Mouse (Mus musculus) heart, embryonic 11.5 days (tissue): ENCODE results near the gene Sost. TPM values are rescaled to one million over a fixed set of nuclear protein-coding genes. Genes with fewer than 3 reads are reported as not detected.
A peak's percentile ranks its signal among the peaks of the same experiment; 100 is the strongest.
"Not testable (repeated sequence)": the region's sequence is repeated elsewhere in the genome, so short reads cannot be mapped to it uniquely, and the experiment has no call there.

Experiments
- ATAC-seq: fragments of 200-750 bp; cut with Nextera tagmentation; replicated peaks from 2 replicates; pipeline ENCODE4 v1.8.0; 2017; ENCODE audit warnings: moderate library complexity; ENCODE audit not compliant: insufficient number of reproducible peaks, low FRiP score, low TSS enrichment
- H3K27ac ChIP-seq: fragments of 300-500 bp; sonication (generic); 2 replicates; pipeline ENCODE4 v1.5.1; 2014; ENCODE audit warnings: mild to moderate bottlenecking, low read depth, low read length
- H3K27me3 ChIP-seq: fragments of 300-500 bp; sonication (generic); 2 replicates; pipeline ENCODE4 v1.6.1; 2014; ENCODE audit warnings: mild to moderate bottlenecking, low read length, mixed read lengths; ENCODE audit not compliant: control insufficient read depth, insufficient read depth
- H3K36me3 ChIP-seq: fragments of 300-500 bp; sonication (generic); 2 replicates; pipeline ENCODE4 v1.6.1; 2014; ENCODE audit warnings: mild to moderate bottlenecking, low read length, moderate library complexity, mixed read lengths; ENCODE audit not compliant: control insufficient read depth, insufficient read depth
- H3K4me1 ChIP-seq: fragments of 300-500 bp; sonication (generic); 2 replicates; pipeline ENCODE4 v1.6.1; 2014; ENCODE audit warnings: low read length; ENCODE audit not compliant: control insufficient read depth, insufficient read depth
- H3K4me2 ChIP-seq: fragments of 300-500 bp; sonication (generic); 2 replicates; pipeline ENCODE4 v1.6.1; 2014; ENCODE audit warnings: mild to moderate bottlenecking, moderate library complexity
- H3K4me3 ChIP-seq: fragments of 300-500 bp; sonication (generic); 2 replicates; pipeline ENCODE4 v1.5.1; 2014; ENCODE audit warnings: low read depth, low read length
- H3K9ac ChIP-seq: fragments of 300-500 bp; sonication (generic); 2 replicates; pipeline ENCODE4 v1.6.1; 2014; ENCODE audit warnings: mild to moderate bottlenecking, low read depth, low read length, moderate library complexity
- H3K9me3 ChIP-seq: fragments of 300-500 bp; sonication (generic); replicated peaks from 2 replicates; pipeline ENCODE4 v1.6.1; 2016; ENCODE audit warnings: low read length; ENCODE audit not compliant: control insufficient read depth
- WGBS: fragments of 180-500 bp; shearing (Covaris S2); extraction: QIAGEN DNeasy Blood & Tissue Kit; methylation state at CpG from one replicate; pipeline ENCODE4 v1.1.7; 2014; ENCODE audit not compliant: insufficient replicate concordance; 5-methylcytosine and 5-hydroxymethylcytosine counted together
- polyA plus RNA-seq: library from polyadenylated mRNA; unstranded; fragments of >200 nt; fragmentation: Nextera tagmentation; extraction: Ambion mirVana; gene quantifications from 2 replicates; pipeline ENCODE4 v1.2.1, GENCODE M21; 2014

Gene Sost
- polyA plus RNA-seq, 1 experiment from 2014 or later, result 0.43 TPM

GRCm38 (mm10) chr11:101990244-101990643 lies 23.4 kb upstream of the Sost start:
- no peaks in the 10 kb centered on the region for H3K36me3 ChIP-seq
- 0 out of 2 replicates have a peak, but pooled peaks cover 6% of the 10 kb centered on the region for H3K4me1 ChIP-seq
- H3K27me3 ChIP-seq, result no peaks in the 10 kb centered on the region
- no peak overlapping the region for H3K9ac ChIP-seq
- no peak overlapping the region for H3K4me3 ChIP-seq
- 82% methylated on average over 3 of the region's 3 CpGs for WGBS
- no peak overlapping the region for H3K27ac ChIP-seq
- no peaks in the 10 kb centered on the region for H3K9me3 ChIP-seq
- ATAC-seq, result no peak
- H3K4me2 ChIP-seq, result no peak overlapping the region

GRCm38 (mm10) chr11:101986913-101987312 lies 20.1 kb upstream of the Sost start, which contains the start of gene Dusp3:
TSS of gene Dusp3 (minus strand) at chr11:101987013.
- Histone ChIP-seq H3K4me1 (peaks cover 18% of the 10 kb centered on the region), H3K27me3 (no peaks in the 10 kb centered on the region), H3K9ac (no peak within 1 kb of the TSS), H3K27ac (no peak within 1 kb of the TSS), H3K4me3 (no peak within 1 kb of the TSS), H3K9me3 (no peaks in the 10 kb centered on the region), H3K4me2 (no peak within 1 kb of the TSS), H3K36me3 (no peaks in the 10 kb centered on the region)
- no peak for ATAC-seq
- 75% methylated on average over 3 of the region's 3 CpGs for WGBS

- Histone ChIP-seq H3K9me3 (no peaks in the 10 kb centered on the region), H3K27ac (no peak overlapping the region), H3K9ac (no peak overlapping the region), H3K4me3 (no peak overlapping the region), H3K27me3 (no peaks in the 10 kb centered on the region), H3K36me3 (peaks cover 3% of the 10 kb centered on the region), H3K4me2 (no peak overlapping the region), H3K4me1 (peaks cover 22% of the 10 kb centered on the region)
- no peak for ATAC-seq
- WGBS, result 9% methylated on average over 10 of the region's 10 CpGs
These were observed 19.2 kb upstream of the Sost start for GRCm38 (mm10) chr11:101985990-101986389.

- ATAC-seq, H3K4me2 ChIP-seq, H3K9me3 ChIP-seq, H3K27me3 ChIP-seq, H3K36me3 ChIP-seq, H3K9ac ChIP-seq, H3K27ac ChIP-seq, H3K4me3 ChIP-seq: not testable (repeated sequence)
- WGBS, result 66% methylated on average over 6 of the region's 6 CpGs
- H3K4me1 ChIP-seq, result peaks cover 22% of the 10 kb centered on the region
These were observed 18.6 kb upstream of the Sost start for GRCm38 (mm10) chr11:101985450-101985849.

GRCm38 (mm10) chr11:101984054-101985025 lies 17.5 kb upstream of the Sost start, which contains the start of gene Cfap97d1:
TSS of gene Cfap97d1 (plus strand) at chr11:101984279.
- peaks cover 22% of the 10 kb centered on the region for H3K4me1 ChIP-seq
- H3K27me3 ChIP-seq, result no peaks in the 10 kb centered on the region
- peak within 1 kb of the TSS; percentile 99 for H3K4me2 ChIP-seq
- no peaks in the 10 kb centered on the region for H3K9me3 ChIP-seq
- ATAC-seq, result peak; percentile 87
- WGBS, result under 1% methylated on average over 68 of the region's 71 CpGs
- peak within 1 kb of the TSS; percentile 96 for H3K27ac ChIP-seq
- H3K9ac ChIP-seq, result peak within 1 kb of the TSS; percentile 90
- peak within 1 kb of the TSS; percentile 74 for H3K4me3 ChIP-seq
- peaks cover 10% of the 10 kb centered on the region for H3K36me3 ChIP-seq

- no peaks in the 10 kb centered on the region for H3K9me3 ChIP-seq
- peak overlapping the region; percentile 99 for H3K4me2 ChIP-seq
- WGBS, result 47% methylated on average over 10 of the region's 10 CpGs
- ATAC-seq, result no peak
- no peaks in the 10 kb centered on the region for H3K27me3 ChIP-seq
- peak overlapping the region; percentile 74 for H3K4me3 ChIP-seq
- H3K27ac ChIP-seq, result peak overlapping the region; percentile 96
- peak overlapping the region; percentile 52 for H3K9ac ChIP-seq
- peaks cover 22% of the 10 kb centered on the region for H3K4me1 ChIP-seq
- H3K36me3 ChIP-seq, result peaks cover 16% of the 10 kb centered on the region
These were observed 16.7 kb upstream of the Sost start for GRCm38 (mm10) chr11:101983431-101983921.

GRCm38 (mm10) chr11:101982981-101983411 lies 16.2 kb upstream of the Sost start:
- Histone ChIP-seq H3K4me3 (peak overlapping the region; percentile 74), H3K27me3 (no peaks in the 10 kb centered on the region), H3K9ac (peak overlapping the region; percentile 52), H3K36me3 (peaks cover 16% of the 10 kb centered on the region), H3K27ac (peak overlapping the region; percentile 96), H3K4me2 (peak overlapping the region; percentile 99), H3K4me1 (peaks cover 22% of the 10 kb centered on the region), H3K9me3 (no peaks in the 10 kb centered on the region)
- ATAC-seq, result no peak
- WGBS, result 24% methylated on average over 6 of the region's 6 CpGs

GRCm38 (mm10) chr11:101981850-101982249 lies 15.0 kb upstream of the Sost start:
- Histone ChIP-seq H3K4me3 (peak overlapping the region; percentile 3; the same call in 1 of the 2 replicates), H3K9me3 (no peaks in the 10 kb centered on the region), H3K27ac (no peak overlapping the region), H3K9ac (0 out of 2 replicates have a peak overlapping the region, but pooled peaks have one; percentile 22), H3K4me1 (peaks cover 22% of the 10 kb centered on the region), H3K4me2 (peak overlapping the region; percentile 21), H3K36me3 (peaks cover 16% of the 10 kb centered on the region), H3K27me3 (no peaks in the 10 kb centered on the region)
- ATAC-seq, result no peak
- WGBS, result 59% methylated on average over 11 of the region's 12 CpGs
